Comparison of ENCODE assay signal across 9 mouse cellular contexts in the genomic region with DNA sequence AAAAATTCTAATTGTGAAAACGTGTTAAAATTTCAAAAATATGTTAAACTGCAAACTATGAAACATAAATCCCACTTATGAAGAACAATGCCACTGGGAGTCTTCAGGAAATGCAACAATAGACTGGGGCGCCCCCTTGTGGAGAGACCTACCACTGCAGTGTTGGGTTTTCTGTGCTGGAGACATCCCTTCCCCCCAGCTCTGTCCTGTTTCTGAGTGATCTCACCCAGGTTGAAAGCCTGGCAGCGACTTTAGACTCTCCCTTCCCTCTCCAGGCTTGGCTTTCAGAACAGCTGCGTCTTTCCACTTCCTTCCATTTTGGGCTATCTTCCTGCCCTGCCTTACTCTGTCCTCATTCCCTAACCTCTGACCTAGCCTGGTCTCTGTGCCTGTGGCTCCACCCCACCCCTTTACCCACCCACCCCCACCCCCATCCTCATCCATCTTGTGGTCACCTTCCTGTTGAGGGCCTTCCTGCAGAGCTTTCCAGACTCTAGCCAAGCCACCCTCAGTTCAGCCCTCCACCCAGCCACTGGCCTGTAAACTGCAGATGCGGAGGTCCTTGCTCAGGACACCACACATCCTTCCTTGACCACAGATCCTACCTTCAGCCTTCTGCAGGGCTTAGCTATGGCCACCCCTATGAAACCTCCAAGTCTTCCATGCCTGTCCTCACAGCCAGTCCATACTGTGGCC. TPM values are rescaled to one million over a fixed set of nuclear protein-coding genes. Genes with fewer than 3 reads are reported as not detected.
DNase-seq lines count a peak whose midpoint lies in the region; ATAC-seq and TF ChIP-seq lines count a peak whose summit lies in the region.
"Had no signal": no experiment of that assay in that cellular context is flagged by ENCODE, and none has a peak within 500 bp of the region (broad histone marks: within the 10 kb centered on the region; RNA-seq: fewer than 3 reads in every experiment).

No protein-coding gene starts in this region.

- H3K36me3 ChIP-seq in G1E (replicated peaks): no peaks in the 10 kb centered on the region
- no peaks in the 10 kb centered on the region for H3K36me3 ChIP-seq in hindbrain, embryonic 12.5 days
- no peaks in the 10 kb centered on the region for H3K36me3 ChIP-seq in small intestine, adult 2 months (ENCODE audit: control insufficient read depth, insufficient read depth, low read length)

- ATAC-seq in G1E (ENCODE audit: extremely low read depth, insufficient number of reproducible peaks, low FRiP score, poor library complexity, severe bottlenecking): no peak
- ATAC-seq in hindbrain, embryonic 12.5 days (ENCODE audit: low FRiP score): peak; percentile 31
- peak; percentile 58 for ATAC-seq in megakaryocyte, adult 5-6 weeks (ENCODE audit: poor library complexity, severe bottlenecking)
- ATAC-seq in activated CD4-positive, CD25-positive, alpha-beta regulatory T cell, adult 4 months: no peak

- H3K9ac ChIP-seq in hindbrain, embryonic 12.5 days: no peak overlapping the region

- peaks cover 70% of the 10 kb centered on the region for H3K27me3 ChIP-seq in G1E (ENCODE audit: insufficient read depth, low read length)
- peaks cover 29% of the 10 kb centered on the region for H3K27me3 ChIP-seq in hindbrain, embryonic 12.5 days
- H3K27me3 ChIP-seq in small intestine, adult 2 months (ENCODE audit: control insufficient read depth, insufficient read depth, low read length): no peaks in the 10 kb centered on the region

- TF ChIP-seq CTCF in G1E (IDR thresholded peaks at IDR 0.05; ENCODE audit: low read depth, low read length): peak; percentile 91
- TF ChIP-seq CTCF in brain, embryonic 14.5 days (IDR thresholded peaks at IDR 0.05; ENCODE audit: borderline replicate concordance, extremely low read depth, insufficient read depth, insufficient read length): peak; percentile 87
- peak; percentile 86; the same call in 1 of the 2 replicates for TF ChIP-seq CTCF in small intestine, adult 2 months (IDR thresholded peaks at IDR 0.05; ENCODE audit: extremely low read depth, insufficient read length, insufficient replicate concordance, low read depth, low read length)

- H3K9me3 ChIP-seq in G1E (replicated peaks): no peaks in the 10 kb centered on the region
- no peaks in the 10 kb centered on the region for H3K9me3 ChIP-seq in hindbrain, embryonic 12.5 days (replicated peaks)

- H3K27ac ChIP-seq in hindbrain, embryonic 12.5 days: no peak overlapping the region
- peak overlapping the region; percentile 98 for H3K27ac ChIP-seq in small intestine, adult 2 months (ENCODE audit: insufficient read depth, low read depth, low read length)
- H3K27ac ChIP-seq: macrophage had no signal

- no peak for TF ChIP-seq POLR2A in brain, embryonic 14.5 days (IDR thresholded peaks at IDR 0.05; ENCODE audit: borderline replicate concordance, extremely low read depth, insufficient read depth, insufficient read length, poor library complexity, severe bottlenecking)
- no peak for TF ChIP-seq POLR2A in small intestine, adult 2 months (IDR thresholded peaks at IDR 0.05; ENCODE audit: low read depth, low read length)

- H3K4me1 ChIP-seq in G1E (ENCODE audit: insufficient read depth, low read depth, low read length): peaks cover 17% of the 10 kb centered on the region
- peaks cover 8% of the 10 kb centered on the region for H3K4me1 ChIP-seq in hindbrain, embryonic 12.5 days
- peaks cover 39% of the 10 kb centered on the region for H3K4me1 ChIP-seq in small intestine, adult 2 months (ENCODE audit: control insufficient read depth, insufficient read depth, insufficient read length, low read length)

- no peak overlapping the region for H3K4me2 ChIP-seq in hindbrain, embryonic 12.5 days (replicated peaks)

- DNase-seq in G1E (ENCODE audit: low spot score): peak; percentile 57
- DNase-seq in brain, embryonic 14.5 days (ENCODE audit: low read depth): peak; percentile 79
- peak; percentile 77 for DNase-seq in forelimb bud, embryonic 11.5 days (ENCODE audit: low read depth, low spot score)
- peak; percentile 83 to 96 for DNase-seq in layer of hippocampus, postnatal 25 days (ENCODE audit: extremely low spot score in 1 of 2, low spot score in 1 of 2)

- no peak overlapping the region for H3K4me3 ChIP-seq in G1E (ENCODE audit: low read depth, low read length)
- no peak overlapping the region for H3K4me3 ChIP-seq in hindbrain, embryonic 12.5 days
- peak overlapping the region; percentile 36 for H3K4me3 ChIP-seq in small intestine, adult 2 months (ENCODE audit: low read depth, low read length)

- WGBS in hindbrain, embryonic 12.5 days: 21% methylated on average over 5 of the region's 5 CpGs
- 17% methylated on average over 5 of the region's 5 CpGs for WGBS in small intestine, adult 2 months

RNA-seq across cellular contexts. Expression of gene Adam15, which starts 5.2 kb away (rescaled TPM):
- total RNA-seq in G1E (2014; fragmentation: Nextera tagmentation) (not detected in 2 replicates), G1E (2017) (0.17 and 1.4 TPM in 2 replicates)
- polyA plus RNA-seq in G1E (2012): 0.05 and 0.10 TPM in 2 replicates
- polyA plus RNA-seq in brain, embryonic 14.5 days (2012; rRNA removed): 63.6 and 75.5 TPM in 2 replicates
- 40.3 and 41.9 TPM in 2 replicates for polyA plus RNA-seq in hindbrain, embryonic 12.5 days (2016; fragmentation: Nextera tagmentation; extraction: Ambion mirVana)
- 100 to 1,000 TPM; 109 to 112 TPM for total RNA-seq in layer of hippocampus, postnatal 25 days (2021)
- 107 and 135 TPM in 2 replicates for total RNA-seq in megakaryocyte, adult 5-6 weeks (2015)
- 100 and 124 TPM in 2 replicates for total RNA-seq in megakaryocyte, adult 5-6 weeks (2017)
- 48.9 and 70.7 TPM in 2 replicates for polyA plus RNA-seq in small intestine, adult 2 months (2012; rRNA removed)
- polyA plus RNA-seq in activated CD4-positive, CD25-positive, alpha-beta regulatory T cell, adult 4 months (2017; shearing (Covaris generic)): 10 to 100 TPM in 1 of 2 experiments, 1 to 10 TPM in 1; 7.7 to 12.7 TPM

RNA-seq across cellular contexts. Expression of gene Dcst2, which starts 6.8 kb away (rescaled TPM):
- total RNA-seq in G1E (2014; fragmentation: Nextera tagmentation) (not detected in 2 replicates), G1E (2017) (not detected in 2 replicates)
- polyA plus RNA-seq in G1E (2012): not detected in 2 replicates
- polyA plus RNA-seq in brain, embryonic 14.5 days (2012; rRNA removed): 0.38 and 0.57 TPM in 2 replicates
- polyA plus RNA-seq in hindbrain, embryonic 12.5 days (2016; fragmentation: Nextera tagmentation; extraction: Ambion mirVana): 0.12 and 0.29 TPM in 2 replicates
- under 1 TPM; 0.20 to 0.42 TPM for total RNA-seq in layer of hippocampus, postnatal 25 days (2021)
- total RNA-seq in megakaryocyte, adult 5-6 weeks (2015): not detected in 2 replicates
- total RNA-seq in megakaryocyte, adult 5-6 weeks (2017): not detected in 2 replicates
- polyA plus RNA-seq in small intestine, adult 2 months (2012; rRNA removed): 0.93 and 1.2 TPM in 2 replicates
- polyA plus RNA-seq in activated CD4-positive, CD25-positive, alpha-beta regulatory T cell, adult 4 months (2017; shearing (Covaris generic)): under 1 TPM in 1 of 2 experiments, not detected in 1; 0.15 TPM
- polyA plus RNA-seq: macrophage had no signal

RNA-seq across cellular contexts. Expression of gene Dcst1, which starts 10.1 kb away (rescaled TPM):
- total RNA-seq in G1E (2014; fragmentation: Nextera tagmentation) (not detected in 2 replicates), G1E (2017) (0.06 and 0.22 TPM in 2 replicates)
- polyA plus RNA-seq in G1E (2012): not detected in 2 replicates
- polyA plus RNA-seq in brain, embryonic 14.5 days (2012; rRNA removed): 0.04 TPM in 1 of 2 replicates, not detected in the other
- polyA plus RNA-seq in hindbrain, embryonic 12.5 days (2016; fragmentation: Nextera tagmentation; extraction: Ambion mirVana): 0.71 and 0.76 TPM in 2 replicates
- not detected for total RNA-seq in layer of hippocampus, postnatal 25 days (2021)
- total RNA-seq in megakaryocyte, adult 5-6 weeks (2015): 0.14 TPM in 1 of 2 replicates, not detected in the other
- not detected in 2 replicates for total RNA-seq in megakaryocyte, adult 5-6 weeks (2017)
- 2.0 and 9.1 TPM in 2 replicates for polyA plus RNA-seq in small intestine, adult 2 months (2012; rRNA removed)
- polyA plus RNA-seq in activated CD4-positive, CD25-positive, alpha-beta regulatory T cell, adult 4 months (2017; shearing (Covaris generic)): under 1 TPM; 0.54 to 0.79 TPM
- polyA plus RNA-seq: macrophage had no signal

RNA-seq across cellular contexts. Expression of gene Efna4, which starts 17.1 kb away (rescaled TPM):
- total RNA-seq in G1E (2014; fragmentation: Nextera tagmentation) (not detected in 2 replicates), G1E (2017) (0.12 TPM in 1 of 2 replicates, not detected in the other)
- not detected in 2 replicates for polyA plus RNA-seq in G1E (2012)
- polyA plus RNA-seq in brain, embryonic 14.5 days (2012; rRNA removed): 12.6 and 22.9 TPM in 2 replicates
- polyA plus RNA-seq in hindbrain, embryonic 12.5 days (2016; fragmentation: Nextera tagmentation; extraction: Ambion mirVana): 20.5 and 21.4 TPM in 2 replicates
- total RNA-seq in layer of hippocampus, postnatal 25 days (2021): under 1 TPM; 0.68 to 0.98 TPM
- total RNA-seq in megakaryocyte, adult 5-6 weeks (2015): 0.16 and 0.33 TPM in 2 replicates
- not detected in 2 replicates for total RNA-seq in megakaryocyte, adult 5-6 weeks (2017)
- 11.6 and 20.0 TPM in 2 replicates for polyA plus RNA-seq in small intestine, adult 2 months (2012; rRNA removed)
- polyA plus RNA-seq in activated CD4-positive, CD25-positive, alpha-beta regulatory T cell, adult 4 months (2017; shearing (Covaris generic)): under 1 TPM; 0.28 to 0.50 TPM
- polyA plus RNA-seq: macrophage had no signal

RNA-seq across cellular contexts. Expression of gene Efna3, which starts 32.2 kb away (rescaled TPM):
- not detected in 2 replicates for total RNA-seq in G1E (2014; fragmentation: Nextera tagmentation)
- total RNA-seq in G1E (2017): 0.06 TPM in 1 of 2 replicates, not detected in the other
- not detected in 2 replicates for polyA plus RNA-seq in G1E (2012)
- 59.4 and 60.3 TPM in 2 replicates for polyA plus RNA-seq in brain, embryonic 14.5 days (2012; rRNA removed)
- 21.7 and 22.2 TPM in 2 replicates for polyA plus RNA-seq in hindbrain, embryonic 12.5 days (2016; fragmentation: Nextera tagmentation; extraction: Ambion mirVana)
- total RNA-seq in layer of hippocampus, postnatal 25 days (2021): 10 to 100 TPM; 77.1 to 82.6 TPM
- total RNA-seq in megakaryocyte, adult 5-6 weeks (2015): not detected in 2 replicates
- not detected in 2 replicates for total RNA-seq in megakaryocyte, adult 5-6 weeks (2017)
- 3.9 and 7.0 TPM in 2 replicates for polyA plus RNA-seq in small intestine, adult 2 months (2012; rRNA removed)
- not detected for polyA plus RNA-seq in activated CD4-positive, CD25-positive, alpha-beta regulatory T cell, adult 4 months (2017; shearing (Covaris generic))
- polyA plus RNA-seq: macrophage had no signal

Comparison
In these comparisons a context has a peak if more than half of its experiments do, and no peak if none do; other contexts are left out.
1. ATAC-seq: peak in hindbrain, embryonic 12.5 days (single experiment) and megakaryocyte, adult 5-6 weeks (single experiment); none in G1E (single experiment) and activated CD4-positive, CD25-positive, alpha-beta regulatory T cell, adult 4 months (single experiment).
2. Peak in every context shown above with its lines, with median percentiles within 50 percentile points of each other: DNase-seq and CTCF ChIP-seq.